Mouse (Mus musculus) kidney, embryonic 15.5 days (tissue): ENCODE data around the gene Ppm1j. TPM values are rescaled to one million over a fixed set of nuclear protein-coding genes. Genes with fewer than 3 reads are reported as not detected.

Experiments
- ATAC-seq: fragments of 200-750 bp; cut with Nextera tagmentation; replicated peaks from 2 replicates; pipeline ENCODE4 v1.8.0; 2017; ENCODE audit warnings: moderate TSS enrichment; ENCODE audit not compliant: low FRiP score
- H3K27ac ChIP-seq: fragments of 300-500 bp; sonication (generic); 2 replicates; pipeline ENCODE4 v1.5.1; 2015; ENCODE audit warnings: mild to moderate bottlenecking, inconsistent platforms
- H3K27me3 ChIP-seq: fragments of 300-500 bp; sonication (generic); 2 replicates; pipeline ENCODE4 v1.6.1; 2015; ENCODE audit warnings: inconsistent platforms
- H3K36me3 ChIP-seq: fragments of 300-500 bp; sonication (generic); 2 replicates; pipeline ENCODE4 v1.6.1; 2015; ENCODE audit warnings: inconsistent platforms
- H3K4me1 ChIP-seq: fragments of 300-500 bp; sonication (generic); 2 replicates; pipeline ENCODE4 v1.6.1; 2015; ENCODE audit warnings: inconsistent platforms
- H3K4me2 ChIP-seq: fragments of 300-500 bp; sonication (generic); 2 replicates; pipeline ENCODE4 v1.6.1; 2015; ENCODE audit warnings: moderate library complexity, mild to moderate bottlenecking, inconsistent platforms
- H3K4me3 ChIP-seq: fragments of 300-500 bp; sonication (generic); replicated peaks from 2 replicates; pipeline ENCODE4 v1.5.1; 2015; ENCODE audit warnings: mild to moderate bottlenecking, inconsistent platforms
- H3K9ac ChIP-seq: fragments of 300-500 bp; sonication (generic); 2 replicates; pipeline ENCODE4 v1.6.1; 2015; ENCODE audit warnings: mild to moderate bottlenecking, inconsistent platforms
- H3K9me3 ChIP-seq: fragments of 300-500 bp; sonication (generic); replicated peaks from 2 replicates; pipeline ENCODE4 v1.6.1; 2016; ENCODE audit warnings: inconsistent platforms
- WGBS: fragments of 180-500 bp; shearing (Covaris S2); methylation state at CpG from one replicate; pipeline ENCODE4 v1.1.7; 2015; ENCODE audit warnings: mixed read lengths; 5-methylcytosine and 5-hydroxymethylcytosine counted together
- polyA plus RNA-seq: library from polyadenylated mRNA; unstranded; fragments of >200 nt; fragmentation: Nextera tagmentation; extraction: Ambion mirVana; gene quantifications from 2 replicates; pipeline ENCODE4 v1.2.1, GENCODE M21; 2015

Gene Ppm1j
- polyA plus RNA-seq, 1 experiment from 2014 or later: 6.5 TPM

GRCm38 (mm10) chr3:104817481-104817990 lies 36.7 kb downstream of the Ppm1j start:
- H3K27ac ChIP-seq: peak overlapping the region; percentile 97
- peak overlapping the region; percentile 90 for H3K9ac ChIP-seq
- H3K36me3 ChIP-seq: peaks cover 28% of the 10 kb centered on the region
- peak overlapping the region; percentile 92 for H3K4me3 ChIP-seq
- WGBS: under 1% methylated on average over 46 of the region's 46 CpGs
- H3K27me3 ChIP-seq: no peaks in the 10 kb centered on the region
- H3K4me2 ChIP-seq: peak overlapping the region; percentile 69
- no peaks in the 10 kb centered on the region for H3K9me3 ChIP-seq
- peak; percentile 73 for ATAC-seq
- peaks cover 20% of the 10 kb centered on the region for H3K4me1 ChIP-seq

GRCm38 (mm10) chr3:104817991-104818748 lies 37.3 kb downstream of the Ppm1j start, which contains the start of gene Mov10:
TSS of gene Mov10 (minus strand) at chr3:104818563.
- Histone ChIP-seq H3K36me3 (peaks cover 31% of the 10 kb centered on the region), H3K27me3 (no peaks in the 10 kb centered on the region), H3K9me3 (no peaks in the 10 kb centered on the region), H3K4me2 (peak within 1 kb of the TSS; percentile 69), H3K4me3 (peak within 1 kb of the TSS; percentile 92), H3K4me1 (peaks cover 20% of the 10 kb centered on the region), H3K9ac (peak within 1 kb of the TSS; percentile 90), H3K27ac (peak within 1 kb of the TSS; percentile 97)
- WGBS: under 1% methylated on average over 40 of the region's 40 CpGs
- peak; percentile 95 for ATAC-seq

- Histone ChIP-seq H3K4me2 (peak overlapping the region; percentile 69), H3K27me3 (no peaks in the 10 kb centered on the region), H3K36me3 (peaks cover 28% of the 10 kb centered on the region), H3K4me3 (peak overlapping the region; percentile 92), H3K4me1 (peaks cover 20% of the 10 kb centered on the region), H3K9ac (peak overlapping the region; percentile 90; the same call in 1 of the 2 replicates), H3K27ac (peak overlapping the region; percentile 97), H3K9me3 (no peaks in the 10 kb centered on the region)
- no peak; the same call in 1 of the 2 replicates for ATAC-seq
- 1% methylated on average over 3 of the region's 3 CpGs for WGBS
Measured at GRCm38 (mm10) chr3:104818749-104819134, 37.9 kb downstream of the Ppm1j start.

GRCm38 (mm10) chr3:104820426-104820825 lies 39.6 kb downstream of the Ppm1j start:
- peaks cover 29% of the 10 kb centered on the region for H3K36me3 ChIP-seq
- ATAC-seq: no peak
- H3K9ac ChIP-seq: no peak overlapping the region
- no peaks in the 10 kb centered on the region for H3K27me3 ChIP-seq
- peaks cover 19% of the 10 kb centered on the region for H3K4me1 ChIP-seq
- no peaks in the 10 kb centered on the region for H3K9me3 ChIP-seq
- 0 out of 2 replicates have a peak overlapping the region, but pooled peaks have one; percentile 28 for H3K27ac ChIP-seq
- no peak overlapping the region for H3K4me2 ChIP-seq
- WGBS: 44% methylated on average over 1 of the region's 1 CpGs
- H3K4me3 ChIP-seq: no peak overlapping the region

GRCm38 (mm10) chr3:104822413-104822812 lies 41.6 kb downstream of the Ppm1j start:
- H3K4me1 ChIP-seq: peaks cover 9% of the 10 kb centered on the region
- H3K4me3 ChIP-seq: no peak overlapping the region
- no peaks in the 10 kb centered on the region for H3K27me3 ChIP-seq
- no peak overlapping the region for H3K4me2 ChIP-seq
- H3K9me3 ChIP-seq: no peaks in the 10 kb centered on the region
- no peak for ATAC-seq
- no peak overlapping the region for H3K27ac ChIP-seq
- WGBS: 80% methylated on average over 3 of the region's 3 CpGs
- no peak overlapping the region for H3K9ac ChIP-seq
- H3K36me3 ChIP-seq: peaks cover 48% of the 10 kb centered on the region

Other genes starting within 250 kb of the Ppm1j start
- 47.9 and 48.5 TPM in 2 replicates for gene Slc16a1, start 142.4 kb upstream of the Ppm1j start, polyA plus RNA-seq
- gene Fam19a3, start 784 bp downstream of the Ppm1j start, polyA plus RNA-seq: 0.06 and 0.10 TPM in 2 replicates
- 131 and 135 TPM in 2 replicates for gene Rhoc, start 7.3 kb downstream of the Ppm1j start, polyA plus RNA-seq
- gene Mov10, start 37.5 kb downstream of the Ppm1j start, polyA plus RNA-seq: 62.9 and 66.5 TPM in 2 replicates
- 37.1 and 38.9 TPM in 2 replicates for gene St7l, start 82.9 kb downstream of the Ppm1j start, polyA plus RNA-seq
- gene Capza1, start 83.4 kb downstream of the Ppm1j start, polyA plus RNA-seq: 180 and 190 TPM in 2 replicates
- 0.36 and 1.1 TPM in 2 replicates for gene Wnt2b, start 180.9 kb downstream of the Ppm1j start, polyA plus RNA-seq